Mouse (Mus musculus) layer of hippocampus, adult 8-10 months (tissue): ENCODE results near the gene Csn1s2a. TPM values are rescaled to one million over a fixed set of nuclear protein-coding genes. Genes with fewer than 3 reads are reported as not detected.
"Not testable (repeated sequence)": the region's sequence is repeated elsewhere in the genome, so short reads cannot be mapped to it uniquely, and the experiment has no call there.

Experiments
- DNase-seq, 2 experiments: peaks; one replicate each; pipeline ENCODE4 v3.0.0; 2022; ENCODE audit warnings: low spot score in 2 of 2
- total RNA-seq, 4 experiments: library from RNA; stranded (reverse); gene quantifications; 2 replicates each; pipeline ENCODE4 v1.2.4; 2022

The Csn1s2a gene
- not detected for total RNA-seq

DNA sequence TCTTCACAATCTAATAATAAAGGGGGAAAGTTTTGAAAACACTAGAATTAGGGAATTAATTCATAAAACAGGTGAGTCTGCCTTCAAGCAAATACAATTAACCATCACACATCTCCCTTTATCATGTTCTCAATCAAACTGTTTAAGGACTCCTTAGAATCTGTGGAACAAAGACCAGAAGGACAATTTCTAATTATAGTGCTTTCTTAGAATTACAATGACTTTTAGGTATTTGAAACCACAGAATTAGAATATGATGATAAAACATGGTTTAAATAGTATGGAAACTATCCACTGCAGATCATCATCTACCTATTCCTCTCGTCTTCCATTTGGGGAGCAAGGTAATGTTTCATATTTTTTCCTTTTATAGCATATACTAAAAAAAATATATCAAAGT is at the start of gene Csn1s2a:
Csn1s2a (plus strand) TSS at position 301 of the 400 bp plus-strand sequence.
- no peak for DNase-seq

GRCm38 (mm10) chr5:87734821-87735220 is 39.5 kb upstream of the Csn1s2a start:
- no peak for DNase-seq

GRCm38 (mm10) chr5:87753471-87753870 is 20.9 kb upstream of the Csn1s2a start:
- no peak for DNase-seq

DNA sequence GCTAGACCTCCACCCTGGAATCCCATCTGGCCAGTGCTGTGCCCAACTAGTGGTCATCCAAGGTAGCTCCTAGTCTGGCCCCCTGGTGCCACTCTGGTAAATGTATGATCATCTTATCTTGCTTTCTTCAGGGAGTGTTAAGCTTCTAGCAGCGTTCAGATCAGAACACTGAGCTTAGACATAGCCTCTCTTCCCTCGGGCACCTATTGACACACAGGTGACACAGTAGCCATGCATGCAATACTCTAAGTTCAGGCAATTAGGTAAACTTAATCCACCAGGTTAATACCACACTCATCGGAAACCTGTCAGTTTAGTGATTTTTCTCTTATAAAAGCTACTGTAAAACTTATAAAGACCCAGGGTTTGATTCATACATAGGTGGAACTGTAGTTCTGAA is 9.8 kb upstream of the Csn1s2a start:
- DNase-seq: no peak

- DNase-seq: not testable (repeated sequence)
Measured at GRCm38 (mm10) chr5:87772151-87772550, 2.2 kb upstream of the Csn1s2a start.

DNA sequence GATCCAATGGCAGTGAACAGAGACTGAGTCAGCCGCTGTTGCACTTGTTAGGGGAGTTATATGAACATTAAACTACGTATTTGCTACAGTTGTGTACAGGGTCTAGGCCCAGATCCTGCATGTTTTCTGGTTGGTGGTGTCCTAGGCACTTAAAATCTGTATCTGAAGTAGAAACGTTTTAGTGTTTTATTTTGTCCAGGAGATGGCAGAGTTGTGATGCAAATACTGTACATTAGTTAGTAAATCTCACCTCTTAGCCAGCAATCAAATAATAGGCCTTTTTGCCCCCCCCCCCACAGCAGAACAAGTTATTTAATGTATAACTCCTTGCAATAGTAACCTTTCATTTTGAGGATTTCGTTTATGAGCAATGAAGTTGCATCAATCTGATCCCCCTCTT is 8.4 kb downstream of the Csn1s2a start:
- no peak for DNase-seq

- DNase-seq: no peak
Measured at GRCm38 (mm10) chr5:87807782-87808181, 33.4 kb downstream of the Csn1s2a start, which contains the start of gene Csn1s2b. Gene Csn1s2b, plus strand, starts transcription at chr5:87808082.

GRCm38 (mm10) chr5:87809253-87809652 is 34.9 kb downstream of the Csn1s2a start:
- no peak for DNase-seq

- no peak for DNase-seq
Measured at GRCm38 (mm10) chr5:87825386-87825785, 51.0 kb downstream of the Csn1s2a start, which contains the start of gene Prr27. Gene Prr27, plus strand, starts transcription at chr5:87825686.

Other genes with a start within 250 kb of the Csn1s2a start
- gene Sult1b1, start 236.4 kb upstream of the Csn1s2a start, total RNA-seq: not detected
- not detected for gene Sult1d1, start 205.5 kb upstream of the Csn1s2a start, total RNA-seq
- not detected for gene Sult1e1, start 183.0 kb upstream of the Csn1s2a start, total RNA-seq
- not detected for gene Csn1s1, start 108.4 kb upstream of the Csn1s2a start, total RNA-seq
- gene Csn2, start 74.9 kb upstream of the Csn1s2a start, total RNA-seq: under 1 TPM in 1 of 4 experiments, not detected in 3; 0.09 TPM
- gene Csn1s2b, start 33.5 kb downstream of the Csn1s2a start, total RNA-seq: not detected
- gene Prr27, start 51.1 kb downstream of the Csn1s2a start, total RNA-seq: not detected
- not detected for gene Odam, start 110.5 kb downstream of the Csn1s2a start, total RNA-seq
- gene Csn3, start 151.0 kb downstream of the Csn1s2a start, total RNA-seq: not detected
- gene 2310003L06Rik, start 194.9 kb downstream of the Csn1s2a start, total RNA-seq: not detected
- not detected for gene Gm28434, start 194.9 kb downstream of the Csn1s2a start, total RNA-seq
- gene Cabs1, start 204.9 kb downstream of the Csn1s2a start, total RNA-seq: not detected
- gene Smr3a, start 228.0 kb downstream of the Csn1s2a start, total RNA-seq: not detected